9 mouse cellular contexts compared by ENCODE assay signal in genomic region chr5:148909402-148909801, GRCm38 (mm10). TPM values are rescaled to one million over a fixed set of nuclear protein-coding genes. Genes with fewer than 3 reads are reported as not detected.
DNase-seq lines count a peak whose midpoint lies in the region; ATAC-seq and TF ChIP-seq lines count a peak whose summit lies in the region.
"Had no signal": no experiment of that assay in that cellular context is flagged by ENCODE, and none has a peak within 500 bp of the region (broad histone marks: within the 10 kb centered on the region; RNA-seq: fewer than 3 reads in every experiment).

No protein-coding gene starts in this region.

- TF ChIP-seq EP300 in liver, embryonic 14.5 days (IDR thresholded peaks at IDR 0.05; ENCODE audit: low read depth): no peak

- H3K9ac ChIP-seq in hindbrain, embryonic 11.5 days (ENCODE audit: low read depth, low read length): no peak overlapping the region
- H3K9ac ChIP-seq in liver, embryonic 14.5 days (replicated peaks): no peak overlapping the region

- DNase-seq in gastrocnemius, adult 18-20 months (ENCODE audit: low spot score): peak; percentile 12
- DNase-seq in gastrocnemius, postnatal 14 days: no peak
- DNase-seq in embryo, embryonic 10.5 days (ENCODE audit: low spot score): peak; percentile 44
- DNase-seq in hindbrain, embryonic 11.5 days (ENCODE audit: low spot score): peak; percentile 13
- DNase-seq in liver, embryonic 14.5 days (ENCODE audit: low read depth in 3 of 3, low spot score in 3 of 3): no peak
- DNase-seq in yolk sac, embryonic 10.5 days (ENCODE audit: low spot score): peak; percentile 43
- DNase-seq in thymus, postnatal 14 days: no peak
- no peak for DNase-seq in cerebellum, adult 8-10 months

- no peaks in the 10 kb centered on the region for H3K27me3 ChIP-seq in hindbrain, embryonic 11.5 days (ENCODE audit: control insufficient read depth, insufficient read depth, low read length)
- H3K27me3 ChIP-seq in liver, embryonic 14.5 days (ENCODE audit: control insufficient read depth, insufficient read depth, low read length): no peaks in the 10 kb centered on the region

- TF ChIP-seq CTCF in liver, embryonic 14.5 days (IDR thresholded peaks at IDR 0.05; ENCODE audit: low read depth): peak; percentile 38

- no peak for ATAC-seq in hindbrain, embryonic 11.5 days (ENCODE audit: low FRiP score)
- no peak for ATAC-seq in liver, embryonic 14.5 days (ENCODE audit: insufficient read depth)

- no peak overlapping the region for H3K4me2 ChIP-seq in hindbrain, embryonic 11.5 days (replicated peaks; ENCODE audit: low read depth, low read length)
- H3K4me2 ChIP-seq in liver, embryonic 14.5 days (ENCODE audit: low read depth): no peak overlapping the region

- H3K9me3 ChIP-seq in hindbrain, embryonic 11.5 days (ENCODE audit: control insufficient read depth, low read length): no peaks in the 10 kb centered on the region
- H3K9me3 ChIP-seq in liver, embryonic 14.5 days (ENCODE audit: control insufficient read depth, low read length): peaks cover 3% of the 10 kb centered on the region; the same call in 1 of the 2 replicates

- H3K36me3 ChIP-seq in hindbrain, embryonic 11.5 days (ENCODE audit: control insufficient read depth, insufficient read depth, low read length): no peaks in the 10 kb centered on the region
- peaks cover 8% of the 10 kb centered on the region for H3K36me3 ChIP-seq in liver, embryonic 14.5 days (replicated peaks; ENCODE audit: control insufficient read depth, insufficient read depth, low read depth)
- H3K36me3 ChIP-seq: G1E had no signal

- 33% methylated on average over 6 of the region's 6 CpGs for WGBS in hindbrain, embryonic 11.5 days
- WGBS in liver, embryonic 14.5 days (ENCODE audit: insufficient replicate concordance): 70% methylated on average over 6 of the region's 6 CpGs

- H3K27ac ChIP-seq in hindbrain, embryonic 11.5 days (ENCODE audit: low read depth, low read length): no peak overlapping the region
- H3K27ac ChIP-seq in liver, embryonic 14.5 days: no peak overlapping the region

- no peak overlapping the region for H3K4me3 ChIP-seq in hindbrain, embryonic 11.5 days (ENCODE audit: low read depth, low read length)
- no peak overlapping the region for H3K4me3 ChIP-seq in liver, embryonic 14.5 days (ENCODE audit: insufficient read depth in 1 of 2, low read depth in 2 of 2, low read length in 2 of 2)

- intact Hi-C loops in gastrocnemius, postnatal 14 days (cut with DNase I; ENCODE audit: low total_unique reads): no loop called here

- peaks cover 9% of the 10 kb centered on the region; the same call in 1 of the 2 replicates for H3K4me1 ChIP-seq in hindbrain, embryonic 11.5 days (replicated peaks; ENCODE audit: control insufficient read depth, insufficient read depth, low read length)
- peaks cover 27 to 32% of the 10 kb centered on the region in 2 experiments for H3K4me1 ChIP-seq in liver, embryonic 14.5 days (replicated peaks; ENCODE audit: control insufficient read depth in 2 of 2, insufficient read depth in 2 of 2, low read length in 1 of 2)

RNA-seq across cellular contexts. Expression of gene Katnal1, which starts 19.7 kb away (rescaled TPM):
- total RNA-seq in gastrocnemius, adult 18-20 months (2021): 1 to 10 TPM; 4.5 to 6.0 TPM
- 1 to 10 TPM; 3.7 to 3.9 TPM for total RNA-seq in gastrocnemius, postnatal 14 days (2021)
- polyA plus RNA-seq in hindbrain, embryonic 11.5 days (2014; fragmentation: Nextera tagmentation; extraction: Ambion mirVana): 32.1 and 37.0 TPM in 2 replicates
- 3.9 and 5.1 TPM in 2 replicates for polyA plus RNA-seq in liver, embryonic 14.5 days (2012; rRNA removed)
- 7.6 and 8.3 TPM in 2 replicates for polyA plus RNA-seq in liver, embryonic 14.5 days (2014; fragmentation: Nextera tagmentation; extraction: Ambion mirVana)
- polyA plus RNA-seq: G1E had no signal

Comparison
In these comparisons a context has a peak if more than half of its experiments do, and no peak if none do; other contexts are left out.
1. DNase-seq: peak in gastrocnemius, adult 18-20 months (single experiment), embryo, embryonic 10.5 days (single experiment), hindbrain, embryonic 11.5 days (single experiment) and yolk sac, embryonic 10.5 days (single experiment); none in gastrocnemius, postnatal 14 days (single experiment), liver, embryonic 14.5 days (0 of 3), thymus, postnatal 14 days (single experiment) and cerebellum, adult 8-10 months (single experiment).